In the genomic region with DNA sequence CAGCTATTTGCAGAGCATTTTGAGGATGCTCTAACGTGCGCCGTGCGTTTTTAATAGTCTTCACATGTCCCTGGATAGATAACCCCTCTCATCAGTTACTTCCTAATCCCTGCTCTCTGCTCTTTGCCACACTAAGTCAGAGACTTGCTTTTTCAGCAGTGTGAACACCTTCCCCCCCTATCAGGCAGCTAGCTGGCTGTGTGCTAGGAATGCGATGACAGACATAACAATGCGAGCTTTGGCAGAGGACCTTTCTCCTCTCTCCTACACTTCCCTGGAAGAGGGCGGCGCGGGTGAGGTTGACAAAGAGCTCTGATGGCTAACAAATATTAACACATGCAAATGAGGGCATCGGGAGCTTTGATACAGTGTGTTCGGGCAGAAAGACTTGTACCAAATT, we compare ENCODE assay signal across 13 mouse cellular contexts. TPM values are rescaled to one million over a fixed set of nuclear protein-coding genes. Genes with fewer than 3 reads are reported as not detected.
DNase-seq lines count a peak whose midpoint lies in the region; ATAC-seq and TF ChIP-seq lines count a peak whose summit lies in the region.
"Had no signal": no experiment of that assay in that cellular context is flagged by ENCODE, and none has a peak within 500 bp of the region (broad histone marks: within the 10 kb centered on the region; RNA-seq: fewer than 3 reads in every experiment).

No protein-coding gene starts in this region.

- peak overlapping the region; percentile 13; the same call in 1 of the 2 replicates for H3K4me2 ChIP-seq in liver, embryonic 15.5 days
- H3K4me2 ChIP-seq in liver, embryonic 12.5 days: no peak overlapping the region
- H3K4me2 ChIP-seq in intestine, embryonic 15.5 days (replicated peaks): peak overlapping the region; percentile 14
- peak overlapping the region; percentile 52 for H3K4me2 ChIP-seq in lung, postnatal 0 days (replicated peaks; ENCODE audit: low read depth, low read length)
- H3K4me2 ChIP-seq: forebrain, embryonic 15.5 days had no signal

- no peak for ATAC-seq in liver, embryonic 15.5 days (ENCODE audit: insufficient read depth)
- no peak for ATAC-seq in liver, embryonic 12.5 days
- ATAC-seq in intestine, embryonic 15.5 days: no peak
- 0 out of 2 replicates have a peak, but pooled peaks have one; percentile 29 for ATAC-seq in lung, postnatal 0 days
- ATAC-seq: forebrain, embryonic 15.5 days had no signal

- H3K9ac ChIP-seq in liver, embryonic 15.5 days: no peak overlapping the region
- H3K9ac ChIP-seq in liver, embryonic 12.5 days: no peak overlapping the region
- H3K9ac ChIP-seq in intestine, embryonic 15.5 days: no peak overlapping the region
- H3K9ac ChIP-seq in lung, postnatal 0 days (replicated peaks; ENCODE audit: low read depth): no peak overlapping the region
- H3K9ac ChIP-seq: forebrain, embryonic 15.5 days had no signal

- no peak for TF ChIP-seq EP300 in lung, postnatal 0 days (IDR thresholded peaks at IDR 0.05)

- no peak overlapping the region for H3K27ac ChIP-seq in liver, embryonic 15.5 days (replicated peaks)
- H3K27ac ChIP-seq in liver, embryonic 12.5 days: no peak overlapping the region
- no peak overlapping the region for H3K27ac ChIP-seq in intestine, embryonic 15.5 days
- peak overlapping the region; percentile 22; the same call in 1 of the 2 replicates for H3K27ac ChIP-seq in lung, postnatal 0 days (ENCODE audit: low read length)
- H3K27ac ChIP-seq: forebrain, embryonic 15.5 days had no signal

- no peaks in the 10 kb centered on the region for H3K36me3 ChIP-seq in liver, embryonic 15.5 days (replicated peaks)
- no peaks in the 10 kb centered on the region for H3K36me3 ChIP-seq in liver, embryonic 12.5 days
- no peaks in the 10 kb centered on the region for H3K36me3 ChIP-seq in intestine, embryonic 15.5 days
- H3K36me3 ChIP-seq in lung, postnatal 0 days (ENCODE audit: insufficient read depth, low read length): no peaks in the 10 kb centered on the region
- H3K36me3 ChIP-seq: forebrain, embryonic 15.5 days; G1E had no signal

- H3K27me3 ChIP-seq in liver, embryonic 15.5 days: peaks cover 71% of the 10 kb centered on the region
- H3K27me3 ChIP-seq in liver, embryonic 12.5 days (replicated peaks): peaks cover 77% of the 10 kb centered on the region
- H3K27me3 ChIP-seq in intestine, embryonic 15.5 days (replicated peaks): no peaks in the 10 kb centered on the region
- no peaks in the 10 kb centered on the region for H3K27me3 ChIP-seq in lung, postnatal 0 days (replicated peaks; ENCODE audit: insufficient read depth, low read length)
- H3K27me3 ChIP-seq: forebrain, embryonic 15.5 days had no signal

- H3K4me3 ChIP-seq in liver, embryonic 15.5 days (replicated peaks): no peak overlapping the region
- H3K4me3 ChIP-seq in liver, embryonic 12.5 days: no peak overlapping the region
- no peak overlapping the region for H3K4me3 ChIP-seq in intestine, embryonic 15.5 days (replicated peaks)
- peak overlapping the region; percentile 38 for H3K4me3 ChIP-seq in lung, postnatal 0 days (ENCODE audit: low read depth, low read length)
- H3K4me3 ChIP-seq: forebrain, embryonic 15.5 days had no signal

- WGBS in liver, embryonic 15.5 days (ENCODE audit: insufficient replicate concordance): 50% methylated on average over 11 of the region's 11 CpGs
- 57% methylated on average over 11 of the region's 11 CpGs for WGBS in liver, embryonic 12.5 days (ENCODE audit: insufficient replicate concordance)
- 60% methylated on average over 11 of the region's 11 CpGs for WGBS in intestine, embryonic 15.5 days
- WGBS in lung, postnatal 0 days: 18% methylated on average over 11 of the region's 11 CpGs

- no peaks in the 10 kb centered on the region for H3K9me3 ChIP-seq in liver, embryonic 15.5 days (replicated peaks)
- no peaks in the 10 kb centered on the region for H3K9me3 ChIP-seq in liver, embryonic 12.5 days (replicated peaks)
- H3K9me3 ChIP-seq in intestine, embryonic 15.5 days: no peaks in the 10 kb centered on the region
- no peaks in the 10 kb centered on the region for H3K9me3 ChIP-seq in lung, postnatal 0 days (ENCODE audit: low read length)
- H3K9me3 ChIP-seq: forebrain, embryonic 15.5 days had no signal

- H3K4me1 ChIP-seq in liver, embryonic 15.5 days (replicated peaks): no peaks in the 10 kb centered on the region
- peaks cover 5% of the 10 kb centered on the region for H3K4me1 ChIP-seq in liver, embryonic 12.5 days
- H3K4me1 ChIP-seq in intestine, embryonic 15.5 days (replicated peaks): 0 out of 2 replicates have a peak, but pooled peaks cover 9% of the 10 kb centered on the region
- H3K4me1 ChIP-seq in lung, postnatal 0 days (ENCODE audit: insufficient read depth, low read depth, low read length): peaks cover 7% of the 10 kb centered on the region; the same call in 1 of the 2 replicates

- peak; percentile 37 to 46 for DNase-seq in heart, adult 9 months (ENCODE audit: low spot score in 2 of 2)
- DNase-seq in lung, postnatal 0 days (ENCODE audit: low spot score): peak; percentile 60
- DNase-seq in right cerebral cortex, postnatal 14 days: no peak
- no peak for DNase-seq in adrenal gland, postnatal 25 days
- DNase-seq: adrenal gland, postnatal 14 days; cerebellum, postnatal 10 days; spleen, adult 18-20 months had no signal

- no peak for TF ChIP-seq CTCF in lung, postnatal 0 days (IDR thresholded peaks at IDR 0.05)

RNA-seq across cellular contexts. Expression of gene Adgrf5, which starts 2.1 kb away (rescaled TPM):
- 2.6 and 3.0 TPM in 2 replicates for polyA plus RNA-seq in liver, embryonic 15.5 days (2015; fragmentation: Nextera tagmentation; extraction: Ambion mirVana)
- 5.9 and 6.5 TPM in 2 replicates for polyA plus RNA-seq in liver, embryonic 12.5 days (2016; fragmentation: Nextera tagmentation; extraction: Ambion mirVana)
- polyA plus RNA-seq in intestine, embryonic 15.5 days (2015; fragmentation: Nextera tagmentation; extraction: Ambion mirVana): 11.6 and 11.8 TPM in 2 replicates
- 51.1 and 68.6 TPM in 2 replicates for polyA plus RNA-seq in lung, postnatal 0 days (2015; fragmentation: Nextera tagmentation; extraction: Ambion mirVana)
- total RNA-seq in adrenal gland, postnatal 25 days (2021): 67.3 and 88.0 TPM in 2 replicates
- total RNA-seq: hematopoietic stem cell, adult 5-6 weeks had no signal
- polyA plus RNA-seq: G1E had no signal

Comparison
In these comparisons a context has a peak if more than half of its experiments do, and no peak if none do; other contexts are left out.
1. DNase-seq: peak in heart, adult 9 months (2 of 2) and lung, postnatal 0 days (single experiment); none in right cerebral cortex, postnatal 14 days (single experiment) and adrenal gland, postnatal 25 days (single experiment).